Mouse (Mus musculus) midbrain, embryonic 12.5 days (tissue): ENCODE data around the gene Slc18b1. TPM values are rescaled to one million over a fixed set of nuclear protein-coding genes. Genes with fewer than 3 reads are reported as not detected.
"Not testable (repeated sequence)": the region's sequence is repeated elsewhere in the genome, so short reads cannot be mapped to it uniquely, and the experiment has no call there.

Experiments
- ATAC-seq: fragments of 200-750 bp; cut with Nextera tagmentation; 2 replicates; pipeline ENCODE4 v1.8.0; 2017; ENCODE audit warnings: low read depth, moderate TSS enrichment, moderate library complexity; ENCODE audit not compliant: low FRiP score
- H3K27ac ChIP-seq: fragments of 300-500 bp; sonication (generic); replicated peaks from 2 replicates; pipeline ENCODE4 v1.5.1; 2016; ENCODE audit warnings: mild to moderate bottlenecking
- H3K27me3 ChIP-seq: fragments of 300-500 bp; sonication (generic); 2 replicates; pipeline ENCODE4 v1.6.1; 2016; ENCODE audit warnings: mild to moderate bottlenecking
- H3K36me3 ChIP-seq: fragments of 300-500 bp; sonication (generic); 2 replicates; pipeline ENCODE4 v1.6.1; 2016
- H3K4me1 ChIP-seq: fragments of 300-500 bp; sonication (generic); 2 replicates; pipeline ENCODE4 v1.6.1; 2016
- H3K4me2 ChIP-seq: fragments of 300-500 bp; sonication (generic); replicated peaks from 2 replicates; pipeline ENCODE4 v1.6.1; 2016; ENCODE audit warnings: mild to moderate bottlenecking, moderate library complexity
- H3K4me3 ChIP-seq: fragments of 300-500 bp; sonication (generic); 2 replicates; pipeline ENCODE4 v1.5.1; 2016; ENCODE audit warnings: mild to moderate bottlenecking
- H3K9ac ChIP-seq: fragments of 300-500 bp; sonication (generic); replicated peaks from 2 replicates; pipeline ENCODE4 v1.6.1; 2016; ENCODE audit warnings: mild to moderate bottlenecking, moderate library complexity
- H3K9me3 ChIP-seq: fragments of 300-500 bp; sonication (generic); 2 replicates; pipeline ENCODE4 v1.6.1; 2016; ENCODE audit warnings: mild to moderate bottlenecking
- WGBS: fragments of 180-500 bp; shearing (Covaris S2); methylation state at CpG from one replicate; pipeline ENCODE4 v1.1.7; 2016; 5-methylcytosine and 5-hydroxymethylcytosine counted together
- polyA plus RNA-seq: library from polyadenylated mRNA; unstranded; fragments of >200 nt; fragmentation: Nextera tagmentation; extraction: Ambion mirVana; gene quantifications from 2 replicates; pipeline ENCODE4 v1.2.1, GENCODE M21; 2016

Gene Slc18b1
- polyA plus RNA-seq, result 16.4 and 18.3 TPM in 2 replicates

GRCm38 (mm10) chr10:23796551-23797503 is at the start of gene Slc18b1:
Gene Slc18b1 (plus strand): TSS chr10:23796986.
- peak within 1 kb of the TSS; percentile 62 for H3K4me3 ChIP-seq
- no peaks in the 10 kb centered on the region for H3K27me3 ChIP-seq
- H3K36me3 ChIP-seq, result peaks cover 6% of the 10 kb centered on the region
- ATAC-seq, result peak; percentile 72
- H3K4me2 ChIP-seq, result peak within 1 kb of the TSS; percentile 66
- H3K9ac ChIP-seq, result peak within 1 kb of the TSS; percentile 80
- H3K4me1 ChIP-seq, result peaks cover 14% of the 10 kb centered on the region; the same call in 1 of the 2 replicates
- 4% methylated on average over 43 of the region's 43 CpGs for WGBS
- peak within 1 kb of the TSS; percentile 40; the same call in 1 of the 2 replicates for H3K27ac ChIP-seq
- H3K9me3 ChIP-seq, result no peaks in the 10 kb centered on the region

DNA sequence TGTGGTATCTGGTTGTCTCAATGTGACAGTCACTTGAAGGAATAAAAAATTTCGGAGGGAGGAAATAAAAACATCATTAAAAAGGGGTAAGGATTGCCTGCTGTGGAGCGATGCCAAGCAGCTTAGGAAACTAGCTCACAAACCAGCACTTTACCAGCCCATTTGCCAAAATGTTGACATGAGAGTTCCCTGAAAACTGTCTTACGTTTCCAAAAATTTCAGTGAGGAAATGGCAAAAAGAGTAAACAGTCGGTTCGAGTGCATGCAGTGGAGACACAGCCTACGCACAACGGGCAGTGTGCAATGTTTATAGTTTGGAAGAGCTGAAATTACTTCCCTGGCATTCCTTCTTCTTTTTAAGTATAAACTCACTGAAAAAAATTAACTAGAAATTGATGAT is 42.6 kb upstream of the Slc18b1 start:
- Histone ChIP-seq H3K9me3 (no peaks in the 10 kb centered on the region), H3K27me3 (no peaks in the 10 kb centered on the region), H3K4me2 (no peak overlapping the region), H3K27ac (no peak overlapping the region), H3K9ac (no peak overlapping the region), H3K36me3 (no peaks in the 10 kb centered on the region), H3K4me3 (no peak overlapping the region), H3K4me1 (no peaks in the 10 kb centered on the region)
- ATAC-seq, result no peak
- WGBS, result 80% methylated on average over 7 of the region's 7 CpGs

DNA sequence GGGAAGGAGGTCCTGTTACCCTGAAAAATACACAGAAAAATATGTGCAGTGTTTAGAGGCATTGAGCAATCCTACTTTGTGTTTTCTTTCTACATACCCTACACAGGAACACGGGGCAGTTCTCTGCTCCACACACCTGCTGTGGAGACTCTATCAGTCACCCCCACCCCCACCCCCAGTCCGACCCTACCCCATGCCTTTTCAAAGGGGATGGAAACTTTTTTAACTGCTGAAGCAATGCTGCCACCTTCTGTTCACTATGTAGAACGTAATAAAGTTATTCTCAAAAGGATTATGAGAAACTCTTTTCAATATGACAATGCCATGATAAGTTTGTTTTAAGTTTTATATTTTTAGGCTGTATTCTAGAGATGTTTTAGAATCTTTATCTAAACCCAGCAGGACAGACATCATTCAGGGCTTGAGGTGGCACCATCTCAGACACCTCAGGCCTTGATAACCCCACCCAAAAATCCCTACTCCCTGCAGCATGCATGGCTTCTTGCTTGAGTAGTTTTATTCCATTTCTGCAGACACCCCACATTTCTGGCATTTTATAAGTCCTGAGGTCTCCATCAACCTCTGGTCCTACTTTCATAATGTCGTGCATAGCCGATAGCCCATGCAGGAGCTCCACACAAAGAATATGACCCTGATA is 19.4 kb upstream of the Slc18b1 start:
- Histone ChIP-seq H3K36me3 (peaks cover 7% of the 10 kb centered on the region; the same call in 1 of the 2 replicates), H3K9ac (no peak overlapping the region), H3K4me3 (no peak overlapping the region), H3K27me3 (no peaks in the 10 kb centered on the region), H3K4me1 (no peaks in the 10 kb centered on the region), H3K9me3 (no peaks in the 10 kb centered on the region), H3K27ac (no peak overlapping the region), H3K4me2 (no peak overlapping the region)
- peak; percentile 70 for ATAC-seq
- WGBS, result 32% methylated on average over 5 of the region's 5 CpGs

DNA sequence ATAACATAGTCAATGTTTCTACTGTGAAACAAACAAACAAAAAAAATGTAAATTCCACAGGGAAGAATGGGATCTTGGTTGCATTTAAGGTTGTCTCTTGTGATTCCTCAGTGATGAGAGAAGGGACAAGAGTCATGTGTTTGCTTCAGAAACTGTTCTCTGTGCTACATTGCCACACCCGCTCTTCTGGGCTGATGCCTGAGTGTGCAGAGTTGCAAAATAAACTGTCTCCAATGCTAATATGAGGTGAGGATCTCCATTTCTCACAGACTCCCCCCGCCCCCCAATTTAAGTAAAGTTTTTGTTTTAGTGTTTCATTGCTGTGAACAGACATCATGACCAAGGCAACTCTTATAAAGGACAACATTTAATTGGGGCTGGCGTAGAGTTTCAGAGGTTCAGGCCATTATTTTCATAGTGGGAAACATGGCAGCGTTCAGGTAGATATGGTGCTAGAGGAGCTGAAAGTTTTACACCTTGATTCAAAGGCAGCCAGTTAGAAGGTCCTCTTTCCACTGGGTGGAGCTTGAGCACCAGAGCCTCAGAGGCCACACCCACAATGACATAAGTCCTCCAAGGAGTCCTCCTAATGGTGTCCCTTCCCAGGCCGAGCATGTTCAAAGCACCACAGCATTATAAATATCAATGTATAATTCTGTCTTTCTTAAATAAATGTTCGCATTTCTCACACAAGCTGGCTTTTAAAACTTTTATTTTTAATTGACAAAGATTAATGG is 16.1 kb upstream of the Slc18b1 start:
- Histone ChIP-seq H3K4me3 (no peak overlapping the region), H3K9me3 (no peaks in the 10 kb centered on the region), H3K27me3 (no peaks in the 10 kb centered on the region), H3K4me1 (peaks cover 12% of the 10 kb centered on the region), H3K27ac (no peak overlapping the region), H3K4me2 (no peak overlapping the region), H3K9ac (no peak overlapping the region), H3K36me3 (peaks cover 35% of the 10 kb centered on the region)
- no peak for ATAC-seq
- 85% methylated on average over 6 of the region's 6 CpGs for WGBS

GRCm38 (mm10) chr10:23781760-23782735 is 14.7 kb upstream of the Slc18b1 start:
- no peak for ATAC-seq
- Histone ChIP-seq H3K36me3 (peaks cover 40% of the 10 kb centered on the region), H3K27me3 (no peaks in the 10 kb centered on the region), H3K4me1 (peaks cover 20% of the 10 kb centered on the region), H3K4me2 (no peak overlapping the region), H3K9me3 (no peaks in the 10 kb centered on the region), H3K27ac (no peak overlapping the region), H3K4me3 (no peak overlapping the region), H3K9ac (no peak overlapping the region)
- WGBS, result 83% methylated on average over 11 of the region's 11 CpGs

GRCm38 (mm10) chr10:23782855-23783492 is 13.8 kb upstream of the Slc18b1 start:
- peaks cover 40% of the 10 kb centered on the region for H3K36me3 ChIP-seq
- 34% methylated on average over 2 of the region's 2 CpGs for WGBS
- no peak overlapping the region for H3K4me2 ChIP-seq
- H3K9ac ChIP-seq, result no peak overlapping the region
- peaks cover 21% of the 10 kb centered on the region for H3K4me1 ChIP-seq
- no peak for ATAC-seq
- H3K9me3 ChIP-seq, result no peaks in the 10 kb centered on the region
- H3K4me3 ChIP-seq, result no peak overlapping the region
- no peaks in the 10 kb centered on the region for H3K27me3 ChIP-seq
- no peak overlapping the region for H3K27ac ChIP-seq

DNA sequence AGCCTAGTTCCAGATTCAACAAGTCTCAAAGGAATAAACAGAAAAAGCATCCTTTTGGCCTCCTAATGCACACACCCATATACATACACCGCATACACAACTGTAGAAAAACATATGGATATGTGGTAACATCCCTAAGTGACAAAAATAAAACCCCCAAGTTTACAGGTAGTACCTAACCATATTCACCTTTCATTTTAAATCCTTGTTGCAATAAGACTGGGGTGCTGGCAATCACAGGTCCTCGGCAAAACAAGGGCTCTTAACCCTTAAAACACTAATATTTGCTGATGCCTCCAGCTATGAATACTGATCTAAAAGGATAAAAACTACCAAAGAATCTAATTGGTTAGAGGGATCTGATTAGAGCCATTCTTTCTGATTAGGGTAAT is 13.3 kb upstream of the Slc18b1 start:
- no peak overlapping the region for H3K9ac ChIP-seq
- H3K27ac ChIP-seq, result no peak overlapping the region
- no peaks in the 10 kb centered on the region for H3K9me3 ChIP-seq
- H3K27me3 ChIP-seq, result no peaks in the 10 kb centered on the region
- WGBS, result 33% methylated on average over 2 of the region's 2 CpGs
- H3K4me3 ChIP-seq, result no peak overlapping the region
- no peak for ATAC-seq
- no peak overlapping the region for H3K4me2 ChIP-seq
- H3K36me3 ChIP-seq, result peaks cover 40% of the 10 kb centered on the region
- H3K4me1 ChIP-seq, result peaks cover 27% of the 10 kb centered on the region

- peaks cover 40% of the 10 kb centered on the region for H3K36me3 ChIP-seq
- H3K4me2 ChIP-seq, result no peak overlapping the region
- no peak for ATAC-seq
- H3K27ac ChIP-seq, result no peak overlapping the region
- H3K4me3 ChIP-seq, result no peak overlapping the region
- peaks cover 30% of the 10 kb centered on the region for H3K4me1 ChIP-seq
- H3K9me3 ChIP-seq, result no peaks in the 10 kb centered on the region
- 45% methylated on average over 2 of the region's 2 CpGs for WGBS
- no peaks in the 10 kb centered on the region for H3K27me3 ChIP-seq
- no peak overlapping the region for H3K9ac ChIP-seq
Observed at GRCm38 (mm10) chr10:23784121-23784520, 12.7 kb upstream of the Slc18b1 start.

DNA sequence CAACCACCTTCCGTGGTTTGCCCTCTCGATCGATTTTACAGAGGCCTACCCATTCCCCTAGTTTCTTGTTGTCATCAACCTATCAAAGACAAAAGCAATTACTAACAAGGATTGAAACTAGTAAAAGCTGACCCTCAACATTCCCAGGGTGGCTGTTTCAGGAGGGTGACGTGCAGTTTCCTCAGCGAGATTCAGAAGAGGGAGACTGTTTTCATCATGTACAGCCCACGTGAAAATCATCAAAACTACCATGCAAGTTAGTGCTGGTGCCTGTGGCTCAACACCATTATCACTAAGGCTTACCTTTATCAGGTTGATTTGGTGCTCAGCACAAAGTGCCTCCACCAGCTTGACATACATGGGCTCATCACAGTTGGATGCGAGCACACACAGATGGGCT is 11.2 kb upstream of the Slc18b1 start:
- not testable (repeated sequence) for H3K9me3 ChIP-seq, ATAC-seq, H3K27ac ChIP-seq, H3K27me3 ChIP-seq
- peaks cover 37% of the 10 kb centered on the region for H3K36me3 ChIP-seq
- peak overlapping the region; percentile 91 for H3K4me3 ChIP-seq
- peak overlapping the region; percentile 87 for H3K4me2 ChIP-seq
- WGBS, result 42% methylated on average over 7 of the region's 7 CpGs
- H3K4me1 ChIP-seq, result peaks cover 30% of the 10 kb centered on the region
- peak overlapping the region; percentile 95 for H3K9ac ChIP-seq

DNA sequence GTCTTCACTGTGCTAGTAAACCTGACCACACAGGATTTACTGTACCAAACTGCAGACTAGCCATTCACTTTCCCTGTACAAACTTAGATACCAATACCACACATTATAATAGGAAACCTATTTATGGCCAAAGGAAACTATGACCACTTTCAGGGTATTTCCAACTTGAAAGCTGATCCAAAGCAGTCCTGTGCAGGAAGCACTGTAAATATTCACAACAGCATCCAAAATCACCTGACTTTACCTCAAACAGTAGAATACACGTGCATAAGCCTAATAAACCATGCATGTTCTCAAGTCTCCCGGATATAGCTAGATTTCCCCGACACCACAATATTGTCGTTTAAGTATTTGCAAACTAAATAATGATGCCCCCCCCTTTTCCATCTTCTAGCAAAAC is 10.7 kb upstream of the Slc18b1 start:
- H3K9ac ChIP-seq, result peak overlapping the region; percentile 95
- no peaks in the 10 kb centered on the region for H3K27me3 ChIP-seq
- under 1% methylated on average over 4 of the region's 4 CpGs for WGBS
- H3K4me3 ChIP-seq, result peak overlapping the region; percentile 91
- peaks cover 33% of the 10 kb centered on the region for H3K36me3 ChIP-seq
- H3K4me2 ChIP-seq, result peak overlapping the region; percentile 87
- peaks cover 30% of the 10 kb centered on the region for H3K4me1 ChIP-seq
- H3K9me3 ChIP-seq, result no peaks in the 10 kb centered on the region
- H3K27ac ChIP-seq, result 0 out of 2 replicates have a peak overlapping the region, but pooled peaks have one; percentile 6
- ATAC-seq, result no peak
